Mouse (Mus musculus) ES-E14 (cell line): ENCODE data around the gene Pisd.

ENCODE experiments used
- CHD2 ChIP-seq: IDR thresholded peaks from 2 replicates; pipeline ENCODE4 v1.6.1; 2014; ENCODE audit warnings: mild to moderate bottlenecking, low read depth, low read length, inconsistent platforms
- HCFC1 ChIP-seq: IDR thresholded peaks from 2 replicates; pipeline ENCODE4 v1.6.1; 2012; ENCODE audit warnings: low read length, inconsistent platforms, borderline replicate concordance; ENCODE audit not compliant: insufficient read depth
- MAFK ChIP-seq: IDR thresholded peaks from 2 replicates; pipeline ENCODE4 v1.6.1; 2014; ENCODE audit warnings: mild to moderate bottlenecking, low read depth, low read length, inconsistent platforms; ENCODE audit not compliant: insufficient read depth
- ZC3H11A ChIP-seq: IDR thresholded peaks from 2 replicates; pipeline ENCODE4 v1.6.1; 2012; ENCODE audit warnings: low read depth, mild to moderate bottlenecking, inconsistent platforms, low read length, borderline replicate concordance
- ZNF384 ChIP-seq: IDR thresholded peaks from 2 replicates; pipeline ENCODE4 v1.6.1; 2012; ENCODE audit warnings: low read depth, low read length, inconsistent platforms

DNA sequence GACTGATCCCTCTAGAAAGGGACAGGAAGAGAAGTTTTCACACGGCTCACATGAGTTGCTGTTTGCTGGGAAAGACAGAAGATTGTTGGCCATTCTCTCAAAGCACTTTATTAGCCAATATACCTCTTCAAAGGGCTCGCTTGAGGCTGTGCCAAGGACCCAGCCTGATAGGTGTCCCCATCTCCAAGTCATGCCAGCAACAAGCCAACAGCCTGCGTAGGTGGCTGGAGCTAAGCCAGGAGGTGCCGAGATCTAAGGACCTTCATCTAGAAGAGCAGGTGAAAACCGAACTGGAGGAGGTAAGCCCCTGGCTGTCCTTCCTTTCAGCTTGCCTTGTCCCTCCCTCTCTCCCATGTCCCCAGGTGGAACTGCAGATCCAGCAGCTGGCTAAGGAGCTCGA, 49.7 kb downstream of the Pisd start:
- no peak for TF ChIP-seq CHD2
- TF ChIP-seq MAFK, result no peak
- no peak for TF ChIP-seq ZC3H11A
- no peak for TF ChIP-seq HCFC1
- TF ChIP-seq ZNF384, result no peak
